Mouse (Mus musculus) forebrain, embryonic 11.5 days (tissue): ENCODE measurements around the gene Pdp2. TPM values are rescaled to one million over a fixed set of nuclear protein-coding genes. Genes with fewer than 3 reads are reported as not detected.

Source experiments
- ATAC-seq: fragments of 200-750 bp; cut with Nextera tagmentation; replicated peaks from 2 replicates; pipeline ENCODE4 v1.8.0; 2017; ENCODE audit warnings: moderate TSS enrichment; ENCODE audit not compliant: low FRiP score
- DNase-seq: peaks from one replicate; pipeline ENCODE4 v3.0.0-alpha.2; 2017; ENCODE audit warnings: low spot score
- H3K27ac ChIP-seq: fragments of 300-500 bp; sonication (generic); 2 replicates; pipeline ENCODE4 v1.5.1; 2014; ENCODE audit warnings: low read depth, low read length
- H3K27me3 ChIP-seq: fragments of 300-500 bp; sonication (generic); 2 replicates; pipeline ENCODE4 v1.6.1; 2014; ENCODE audit warnings: mild to moderate bottlenecking, low read length, mixed read lengths; ENCODE audit not compliant: control insufficient read depth, insufficient read depth
- H3K36me3 ChIP-seq: fragments of 300-500 bp; sonication (generic); 2 replicates; pipeline ENCODE4 v1.6.1; 2014; ENCODE audit warnings: mild to moderate bottlenecking, low read length, moderate library complexity, mixed read lengths; ENCODE audit not compliant: control insufficient read depth, insufficient read depth
- H3K4me1 ChIP-seq: fragments of 300-500 bp; sonication (generic); replicated peaks from 2 replicates; pipeline ENCODE4 v1.6.1; 2014; ENCODE audit warnings: low read length, mixed read lengths; ENCODE audit not compliant: control insufficient read depth, insufficient read depth
- H3K4me2 ChIP-seq: fragments of 300-500 bp; sonication (generic); 2 replicates; pipeline ENCODE4 v1.6.1; 2014; ENCODE audit warnings: low read depth, mild to moderate bottlenecking, low read length, moderate library complexity, mixed read lengths; ENCODE audit not compliant: severe bottlenecking
- H3K4me3 ChIP-seq: fragments of 300-500 bp; sonication (generic); 2 replicates; pipeline ENCODE4 v1.5.1; 2014; ENCODE audit warnings: low read depth, low read length
- H3K9ac ChIP-seq: fragments of 300-500 bp; sonication (generic); 2 replicates; pipeline ENCODE4 v1.6.1; 2014; ENCODE audit warnings: low read length
- H3K9me3 ChIP-seq: fragments of 300-500 bp; sonication (generic); 2 replicates; pipeline ENCODE4 v1.6.1; 2016; ENCODE audit warnings: low read length, mixed read lengths; ENCODE audit not compliant: control insufficient read depth
- WGBS: fragments of 180-500 bp; shearing (Covaris S2); extraction: QIAGEN DNeasy Blood & Tissue Kit; methylation state at CpG from one replicate; pipeline ENCODE4 v1.1.7; 2014; 5-methylcytosine and 5-hydroxymethylcytosine counted together
- polyA plus RNA-seq: library from polyadenylated mRNA; unstranded; fragments of >200 nt; fragmentation: Nextera tagmentation; extraction: Ambion mirVana; gene quantifications from 2 replicates; pipeline ENCODE4 v1.2.1, GENCODE M21; 2014

Pdp2 gene
- polyA plus RNA-seq, 1 experiment from 2014 or later = 18.7 TPM

DNA sequence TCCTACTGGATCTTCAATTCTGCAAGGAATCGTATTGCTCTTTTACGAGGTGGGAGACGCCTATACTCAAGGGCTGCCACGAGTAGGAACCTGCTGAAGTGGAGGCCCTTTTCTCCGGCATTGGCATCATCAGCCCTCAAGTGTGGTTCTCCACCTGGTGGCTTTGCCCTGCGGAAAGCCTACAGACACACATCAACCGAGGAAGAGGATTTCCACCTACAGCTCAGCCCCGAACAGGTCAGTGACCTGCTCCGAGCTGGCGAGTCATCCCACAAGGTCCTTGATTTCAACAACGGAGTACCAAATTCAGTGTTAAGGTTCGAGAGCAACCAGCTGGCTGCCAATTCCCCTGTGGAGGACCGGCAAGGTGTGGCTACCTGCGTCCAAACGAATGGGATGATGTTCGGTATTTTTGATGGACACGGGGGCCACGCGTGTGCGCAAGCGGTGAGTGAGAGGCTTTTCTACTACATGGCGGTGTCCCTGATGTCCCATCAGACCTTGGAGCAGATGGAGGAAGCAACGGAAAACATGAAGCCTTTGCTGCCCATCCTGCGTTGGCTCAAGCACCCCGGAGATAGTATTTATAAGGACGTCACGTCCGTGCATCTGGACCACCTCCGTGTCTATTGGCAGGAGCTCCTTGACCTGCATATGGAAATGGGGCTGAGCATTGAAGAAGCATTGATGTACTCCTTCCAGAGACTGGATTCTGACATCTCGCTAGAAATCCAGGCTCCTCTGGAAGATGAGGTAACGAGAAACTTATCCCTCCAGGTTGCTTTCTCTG, 2.5 kb downstream of the Pdp2 start:
- Histone ChIP-seq H3K4me3 (no peak overlapping the region), H3K4me1 (no peaks in the 10 kb centered on the region), H3K27ac (no peak overlapping the region), H3K9ac (no peak overlapping the region), H3K27me3 (no peaks in the 10 kb centered on the region), H3K4me2 (no peak overlapping the region), H3K9me3 (no peaks in the 10 kb centered on the region), H3K36me3 (peaks cover 7% of the 10 kb centered on the region)
- DNase-seq (peak; percentile 33), ATAC-seq (no peak)
- WGBS = 95% methylated on average over 31 of the region's 31 CpGs

DNA sequence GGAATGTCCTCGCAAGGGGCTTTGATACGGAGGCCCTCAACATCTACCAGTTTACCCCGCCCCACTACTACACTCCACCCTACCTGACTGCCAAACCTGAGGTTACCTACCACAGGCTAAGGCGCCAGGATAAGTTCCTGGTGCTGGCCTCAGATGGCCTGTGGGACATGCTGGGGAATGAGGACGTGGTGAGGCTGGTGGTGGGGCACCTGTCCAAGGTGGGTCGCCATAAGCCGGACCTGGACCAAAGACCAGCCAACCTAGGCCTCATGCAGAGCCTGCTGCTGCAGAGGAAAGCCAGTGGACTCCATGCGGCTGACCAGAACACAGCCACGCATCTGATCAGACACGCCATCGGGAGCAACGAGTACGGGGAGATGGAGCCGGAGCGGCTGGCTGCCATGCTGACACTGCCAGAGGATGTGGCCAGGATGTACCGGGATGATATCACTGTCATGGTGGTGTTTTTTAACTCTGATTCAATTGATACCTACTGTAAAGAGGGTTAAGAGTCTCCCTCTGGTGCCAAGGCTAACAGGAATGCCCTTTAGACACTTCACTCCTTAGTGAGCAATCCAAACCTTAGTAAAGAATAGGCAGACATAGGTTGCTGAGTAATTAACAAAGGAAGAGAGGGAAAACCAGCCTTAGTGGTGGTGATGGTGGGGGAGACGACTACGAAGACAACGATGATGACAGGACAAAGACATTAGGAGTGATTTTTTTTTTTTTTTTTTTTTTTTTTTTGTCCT, 3.5 kb downstream of the Pdp2 start:
- H3K4me2 ChIP-seq = no peak overlapping the region
- H3K9ac ChIP-seq = no peak overlapping the region
- H3K9me3 ChIP-seq = no peaks in the 10 kb centered on the region
- DNase-seq = peak; percentile 48
- no peaks in the 10 kb centered on the region for H3K4me1 ChIP-seq
- H3K27ac ChIP-seq = no peak overlapping the region
- no peak for ATAC-seq
- H3K4me3 ChIP-seq = no peak overlapping the region
- no peaks in the 10 kb centered on the region for H3K27me3 ChIP-seq
- WGBS = 96% methylated on average over 19 of the region's 19 CpGs
- H3K36me3 ChIP-seq = peaks cover 7% of the 10 kb centered on the region

DNA sequence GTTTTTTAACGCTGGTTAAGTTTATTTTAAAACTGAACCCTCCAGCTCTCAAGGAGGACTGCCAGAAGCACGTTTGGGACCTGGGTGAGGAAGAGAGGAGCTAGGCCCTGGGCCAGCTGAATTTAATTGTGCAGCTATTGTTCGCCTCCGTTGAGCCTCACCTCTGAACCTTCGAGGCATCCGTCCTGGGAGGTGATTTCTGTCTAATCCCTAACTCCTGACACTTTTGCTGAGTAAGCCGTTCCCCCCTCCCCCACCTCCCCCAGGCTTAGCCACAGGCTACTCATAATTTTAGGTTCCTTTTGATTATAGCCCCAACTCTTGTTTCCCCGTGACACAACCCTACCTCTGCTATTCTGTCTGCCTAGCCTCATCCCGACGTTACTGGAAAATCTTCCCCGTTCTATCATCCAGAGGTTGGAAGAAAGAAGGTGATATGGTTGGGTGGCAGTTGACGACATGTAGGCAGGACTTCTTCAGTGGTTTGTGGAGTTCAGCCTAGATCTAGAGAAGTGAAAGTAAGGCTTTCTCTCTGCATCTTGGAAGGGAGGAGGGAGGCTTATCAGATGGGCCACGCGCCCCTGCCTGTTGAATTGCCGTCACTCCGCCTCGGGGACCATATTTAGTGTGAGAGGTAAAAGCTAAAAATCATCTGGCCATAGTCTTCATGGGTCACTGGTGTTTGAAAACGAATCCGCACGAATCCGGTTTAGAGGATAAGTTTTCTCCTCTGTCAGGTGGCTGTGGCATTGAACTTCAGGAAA, 4.7 kb downstream of the Pdp2 start:
- Histone ChIP-seq H3K9ac (no peak overlapping the region), H3K27ac (no peak overlapping the region), H3K9me3 (no peaks in the 10 kb centered on the region), H3K4me1 (no peaks in the 10 kb centered on the region), H3K4me3 (no peak overlapping the region), H3K27me3 (no peaks in the 10 kb centered on the region), H3K4me2 (no peak overlapping the region), H3K36me3 (peaks cover 7% of the 10 kb centered on the region)
- WGBS = 87% methylated on average over 21 of the region's 21 CpGs
- DNase-seq (peak; percentile 37), ATAC-seq (no peak)

DNA sequence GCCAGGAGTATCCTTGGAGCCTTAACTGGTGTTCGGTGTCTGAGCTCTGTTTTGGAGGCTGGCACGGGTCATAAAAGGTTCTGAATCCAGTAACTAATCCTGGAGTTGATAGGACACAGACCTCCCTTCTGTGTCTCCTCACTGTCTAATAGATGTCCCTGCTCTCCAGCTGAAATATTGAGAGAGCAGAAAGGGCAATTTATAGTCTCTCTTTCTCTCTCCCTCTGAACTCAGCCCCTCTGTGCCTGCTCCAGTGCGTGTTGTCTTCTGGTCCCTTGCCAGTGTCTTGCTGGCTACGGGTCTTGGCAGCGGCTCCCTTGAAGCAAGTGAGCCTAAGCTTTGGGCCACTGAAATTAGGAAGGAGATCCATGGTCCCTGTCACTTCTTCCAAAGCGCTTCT, 6.4 kb downstream of the Pdp2 start:
- no peaks in the 10 kb centered on the region for H3K27me3 ChIP-seq
- no peak overlapping the region for H3K9ac ChIP-seq
- H3K27ac ChIP-seq = no peak overlapping the region
- WGBS = 88% methylated on average over 6 of the region's 6 CpGs
- no peak overlapping the region for H3K4me3 ChIP-seq
- no peaks in the 10 kb centered on the region for H3K9me3 ChIP-seq
- peaks cover 7% of the 10 kb centered on the region for H3K36me3 ChIP-seq
- H3K4me2 ChIP-seq = no peak overlapping the region
- peak; percentile 10 for DNase-seq
- ATAC-seq = no peak
- 0 out of 2 replicates have a peak, but pooled peaks cover 3% of the 10 kb centered on the region for H3K4me1 ChIP-seq

DNA sequence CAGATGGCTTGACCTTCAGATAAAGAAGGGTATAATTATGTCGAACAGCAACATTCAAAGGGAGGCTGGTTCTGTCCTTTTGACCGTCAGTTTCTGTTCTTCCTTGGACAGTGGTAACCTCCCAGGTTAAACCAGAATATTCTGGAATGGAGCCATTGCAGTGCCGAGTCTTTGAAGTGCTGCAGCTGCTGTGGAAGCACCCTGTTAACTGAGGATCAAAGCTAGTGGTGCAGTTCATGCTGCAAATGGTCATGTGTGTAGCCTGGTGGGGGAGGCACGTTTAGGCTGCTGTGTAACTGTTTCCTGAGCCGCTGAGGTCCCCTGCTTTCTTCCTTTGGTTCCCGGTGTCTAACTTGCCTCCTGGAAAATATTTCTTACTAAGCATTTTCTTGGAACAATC, 7.2 kb downstream of the Pdp2 start:
- H3K9me3 ChIP-seq = no peaks in the 10 kb centered on the region
- no peak overlapping the region for H3K27ac ChIP-seq
- WGBS = 77% methylated on average over 6 of the region's 6 CpGs
- H3K4me3 ChIP-seq = no peak overlapping the region
- ATAC-seq (no peak), DNase-seq (peak; percentile 13)
- H3K4me2 ChIP-seq = no peak overlapping the region
- H3K4me1 ChIP-seq = 0 out of 2 replicates have a peak, but pooled peaks cover 3% of the 10 kb centered on the region
- no peak overlapping the region for H3K9ac ChIP-seq
- H3K27me3 ChIP-seq = no peaks in the 10 kb centered on the region
- H3K36me3 ChIP-seq = peaks cover 7% of the 10 kb centered on the region

DNA sequence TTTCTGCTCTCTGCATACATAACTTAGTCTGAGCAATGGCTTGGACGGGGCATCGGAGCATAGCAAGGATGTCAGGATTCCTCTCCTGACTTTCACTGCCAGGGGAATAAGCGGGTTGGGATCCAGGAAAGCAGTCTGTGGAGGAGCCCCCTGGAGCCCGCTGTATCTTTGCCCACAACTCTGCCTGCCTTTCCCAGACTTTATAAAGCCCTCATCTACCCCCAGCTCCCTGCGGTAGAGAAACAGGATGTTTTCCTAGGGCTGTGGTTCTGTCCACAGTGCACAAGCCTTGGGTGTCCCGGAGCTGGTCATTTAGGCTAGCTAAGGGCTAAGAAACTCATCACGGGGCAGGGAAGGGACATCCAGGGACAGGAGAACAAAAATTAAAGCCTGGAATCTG, 10.1 kb downstream of the Pdp2 start:
- no peak overlapping the region for H3K4me3 ChIP-seq
- ATAC-seq (no peak), DNase-seq (peak; percentile 41)
- no peaks in the 10 kb centered on the region for H3K9me3 ChIP-seq
- H3K9ac ChIP-seq = no peak overlapping the region
- no peaks in the 10 kb centered on the region; the same call in 1 of the 2 replicates for H3K36me3 ChIP-seq
- H3K27ac ChIP-seq = no peak overlapping the region
- 39% methylated on average over 7 of the region's 7 CpGs for WGBS
- H3K27me3 ChIP-seq = no peaks in the 10 kb centered on the region
- H3K4me2 ChIP-seq = no peak overlapping the region
- 0 out of 2 replicates have a peak, but pooled peaks cover 3% of the 10 kb centered on the region for H3K4me1 ChIP-seq

DNA sequence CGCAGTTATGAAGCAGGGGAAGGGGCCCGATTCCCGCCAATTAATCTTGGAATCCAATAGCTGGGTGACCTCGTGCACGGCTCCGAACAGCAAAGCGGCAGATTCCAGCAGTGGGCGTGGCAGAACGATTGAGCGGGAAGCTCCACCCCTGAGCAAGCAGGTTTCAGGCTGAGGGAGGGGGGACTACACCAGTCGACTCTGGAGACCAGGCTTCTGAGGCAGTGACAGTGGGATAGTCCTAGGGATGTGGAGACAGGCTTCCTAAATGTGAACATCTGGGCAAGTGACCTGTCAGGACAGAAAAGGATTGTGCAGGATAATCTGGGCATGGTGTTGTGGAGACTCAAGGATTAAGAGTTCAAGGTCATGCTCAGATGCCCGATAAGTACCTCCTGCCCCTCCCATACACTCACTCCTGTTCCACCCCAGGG, 10.7 kb downstream of the Pdp2 start:
- DNase-seq = peak; percentile 53
- H3K9me3 ChIP-seq = no peaks in the 10 kb centered on the region
- 0 out of 2 replicates have a peak, but pooled peaks cover 3% of the 10 kb centered on the region for H3K4me1 ChIP-seq
- peak; percentile 57 for ATAC-seq
- H3K9ac ChIP-seq = peak overlapping the region; percentile 16; the same call in 1 of the 2 replicates
- peak overlapping the region; percentile 17; the same call in 1 of the 2 replicates for H3K4me3 ChIP-seq
- no peaks in the 10 kb centered on the region for H3K27me3 ChIP-seq
- WGBS = 3% methylated on average over 12 of the region's 12 CpGs
- H3K4me2 ChIP-seq = peak overlapping the region; percentile 47; the same call in 1 of the 2 replicates
- no peaks in the 10 kb centered on the region; the same call in 1 of the 2 replicates for H3K36me3 ChIP-seq
- no peak overlapping the region for H3K27ac ChIP-seq
